Mouse (Mus musculus) Muller cell, postnatal 12 days (primary cell): Measurements from ENCODE around the gene Gm5134.
A peak's percentile ranks its signal among the peaks of the same experiment; 100 is the strongest.

Experiments used
- DNase-seq: peaks from one replicate; pipeline ENCODE4 v3.0.0-alpha.2; 2015; ENCODE audit errors: inconsistent ontology term

The Gm5134 gene

DNA sequence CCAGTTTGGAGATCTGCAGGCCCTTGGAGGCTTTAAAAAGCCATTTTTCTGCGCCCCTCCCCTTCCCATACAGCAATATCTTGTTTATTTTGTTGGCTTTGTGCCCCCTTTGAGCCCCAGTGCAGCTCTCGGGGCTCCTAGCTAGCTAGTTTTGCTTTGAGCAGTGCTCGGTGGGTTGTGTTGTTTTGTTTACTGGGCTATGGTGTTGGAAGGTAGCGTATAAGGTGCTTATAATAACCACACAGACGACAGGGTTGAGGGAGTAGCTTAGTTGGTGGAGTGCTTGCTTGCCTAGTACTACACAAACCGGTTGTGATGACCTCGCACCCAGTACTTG is 78.8 kb downstream of the Gm5134 start:
- DNase-seq, result no peak

DNA sequence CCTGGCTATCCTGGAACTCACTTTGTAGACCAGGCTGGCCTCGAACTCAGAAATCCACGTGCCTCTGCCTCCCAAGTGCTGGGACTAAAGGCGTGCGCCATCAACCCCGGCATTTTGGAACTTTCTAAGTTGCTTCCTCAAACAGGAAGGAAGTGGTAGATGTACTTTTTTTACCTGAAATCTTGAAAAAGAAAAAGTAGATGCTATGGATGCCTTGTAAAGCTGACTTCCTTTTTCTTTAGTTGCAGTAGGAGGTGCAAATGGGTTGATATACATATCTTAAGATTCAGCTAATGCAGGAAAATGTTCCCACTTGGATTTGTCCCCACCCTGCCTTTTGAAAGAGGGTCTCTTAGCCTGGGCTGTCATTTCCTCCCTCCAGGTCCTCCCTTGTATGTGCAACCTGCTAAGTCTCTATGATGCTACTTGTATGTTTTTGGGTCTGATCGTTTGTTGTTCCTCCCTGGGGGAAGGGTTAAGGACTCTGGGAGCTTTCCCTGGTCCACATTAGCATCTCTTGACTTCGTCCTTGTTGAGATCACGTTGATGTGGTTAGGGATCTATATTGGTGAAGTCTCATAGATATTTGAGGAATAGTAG is 79.8 kb downstream of the Gm5134 start:
- no peak for DNase-seq

- no peak for DNase-seq
Measured at GRCm38 (mm10) chr10:76035277-76035676, 81.0 kb downstream of the Gm5134 start.

DNA sequence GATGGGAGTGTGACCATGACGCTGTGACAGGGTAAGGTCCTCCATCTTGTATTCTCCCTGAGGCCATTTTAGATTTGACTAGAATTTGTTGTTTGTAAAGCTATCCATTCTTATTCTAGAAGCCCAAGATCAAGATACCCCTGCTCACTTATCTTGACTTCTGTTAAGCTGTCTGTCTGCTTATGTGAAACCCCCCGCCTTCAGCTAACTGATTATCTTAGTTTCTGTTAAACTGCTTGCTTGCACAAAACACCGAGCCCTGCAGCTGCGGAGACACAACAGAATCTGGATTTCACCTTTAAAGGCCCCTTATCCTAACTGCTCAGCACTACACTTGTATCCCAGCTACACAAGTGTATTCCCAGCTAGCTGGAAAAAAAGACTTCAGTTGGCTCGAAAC is 82.6 kb downstream of the Gm5134 start:
- no peak for DNase-seq

DNA sequence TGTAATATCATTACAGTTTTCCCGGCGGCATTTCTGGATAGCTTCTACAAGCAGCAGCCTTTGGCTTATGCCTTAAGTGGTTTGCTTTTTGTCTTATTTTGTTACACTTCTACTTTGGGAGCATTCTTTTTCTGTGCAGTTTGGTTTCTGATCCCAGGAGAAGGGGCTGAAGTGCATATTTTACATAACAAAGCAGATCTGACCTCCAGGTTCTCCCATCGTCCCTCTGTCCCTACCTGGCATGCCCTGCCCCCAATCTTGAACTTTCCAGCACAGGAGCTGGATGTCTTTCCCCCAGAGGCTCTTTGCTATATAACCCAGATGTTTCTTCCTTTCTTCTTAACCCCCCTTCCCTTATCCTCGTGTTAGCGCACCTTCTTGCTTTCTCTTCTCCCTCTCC is 91.0 kb downstream of the Gm5134 start:
- DNase-seq, result no peak

GRCm38 (mm10) chr10:76046754-76047153 is 92.4 kb downstream of the Gm5134 start:
- peak; percentile 61 for DNase-seq

- no peak for DNase-seq
Measured at GRCm38 (mm10) chr10:76047182-76047869, 93.0 kb downstream of the Gm5134 start.

DNA sequence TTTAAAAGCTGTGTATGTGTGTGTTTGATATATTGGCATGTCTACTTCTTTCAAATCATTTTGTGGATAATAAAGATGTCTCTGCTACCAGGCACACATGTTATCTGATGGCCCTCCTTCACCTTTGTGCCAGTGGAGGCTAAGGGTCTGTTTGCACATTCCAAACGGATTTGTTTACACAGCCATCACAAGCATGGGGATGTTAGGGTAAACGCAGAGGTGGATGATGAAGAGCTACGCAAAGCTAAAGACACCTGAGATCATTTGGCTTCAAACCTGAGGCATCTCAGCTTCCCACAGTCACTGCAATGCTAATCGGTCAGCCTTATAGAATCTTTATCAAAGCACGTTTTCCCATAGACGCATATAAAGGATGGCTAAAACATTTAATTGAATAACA is 94.7 kb downstream of the Gm5134 start:
- no peak for DNase-seq

GRCm38 (mm10) chr10:76051860-76052259 is 97.5 kb downstream of the Gm5134 start:
- no peak for DNase-seq
